Mouse (Mus musculus) liver, embryonic 14.5 days (tissue): ENCODE measurements around the gene Lzts3. TPM values are rescaled to one million over a fixed set of nuclear protein-coding genes. Genes with fewer than 3 reads are reported as not detected.

ENCODE experiments used
- ATAC-seq: fragments of 200-750 bp; cut with Nextera tagmentation; 2 replicates; pipeline ENCODE4 v1.8.0; 2017; ENCODE audit warnings: moderate number of reproducible peaks, mild to moderate bottlenecking, moderate library complexity; ENCODE audit not compliant: insufficient read depth
- DNase-seq, 3 experiments: peaks; one replicate each; pipeline ENCODE4 v3.0.0-alpha.2; 2012 to 2013; ENCODE audit warnings: low read depth in 3 of 3, low spot score in 3 of 3
- H3K27ac ChIP-seq: fragments of 300-500 bp; sonication (generic); 2 replicates; pipeline ENCODE4 v1.5.1; 2014; ENCODE audit warnings: moderate library complexity, mild to moderate bottlenecking, control low read depth, inconsistent platforms
- H3K27me3 ChIP-seq: fragments of 300-500 bp; sonication (generic); 2 replicates; pipeline ENCODE4 v1.6.1; 2014; ENCODE audit warnings: mild to moderate bottlenecking, low read length, moderate library complexity; ENCODE audit not compliant: control insufficient read depth, insufficient read depth
- H3K36me3 ChIP-seq: fragments of 300-500 bp; sonication (generic); replicated peaks from 2 replicates; pipeline ENCODE4 v1.6.1; 2014; ENCODE audit warnings: low read depth; ENCODE audit not compliant: control insufficient read depth, insufficient read depth
- H3K4me1 ChIP-seq, 2 experiments: fragments of 200-500 bp in 1 of 2; fragments of 300-500 bp in 1 of 2; sonication (generic) in 1 of 2; replicated peaks; 2 replicates each; pipeline ENCODE4 v1.6.1; 2012 to 2014; ENCODE audit warnings: antibody characterized with exemption in 1 of 2, inconsistent platforms in 1 of 2, low read length in 1 of 2; ENCODE audit not compliant: control insufficient read depth in 2 of 2, insufficient read depth in 2 of 2
- H3K4me2 ChIP-seq: fragments of 300-500 bp; sonication (generic); 2 replicates; pipeline ENCODE4 v1.6.1; 2014; ENCODE audit warnings: low read depth, mild to moderate bottlenecking, control low read depth, moderate library complexity
- H3K4me3 ChIP-seq, 2 experiments: fragments of 200-500 bp in 1 of 2; fragments of 300-500 bp in 1 of 2; sonication (generic) in 1 of 2; 2 replicates each; pipeline ENCODE4 v1.5.1; 2012 to 2014; ENCODE audit warnings: low read depth in 2 of 2, low read length in 2 of 2, mild to moderate bottlenecking in 2 of 2, control low read depth in 1 of 2, inconsistent platforms in 1 of 2, moderate library complexity in 1 of 2; ENCODE audit not compliant: insufficient read depth in 1 of 2
- H3K9ac ChIP-seq: fragments of 300-500 bp; sonication (generic); replicated peaks from 2 replicates; pipeline ENCODE4 v1.6.1; 2014; ENCODE audit warnings: mild to moderate bottlenecking, control low read depth, moderate library complexity
- H3K9me3 ChIP-seq: fragments of 300-500 bp; sonication (generic); 2 replicates; pipeline ENCODE4 v1.6.1; 2016; ENCODE audit warnings: low read length, mixed read lengths; ENCODE audit not compliant: control insufficient read depth
- CTCF ChIP-seq: IDR thresholded peaks from 2 replicates; pipeline ENCODE4 v1.5.1; 2016; ENCODE audit warnings: antibody characterized with exemption, low read depth, control low read depth
- EP300 ChIP-seq: IDR thresholded peaks from 2 replicates; pipeline ENCODE4 v1.6.1; 2016; ENCODE audit warnings: antibody characterized with exemption, low read depth
- WGBS: fragments of 180-500 bp; shearing (Covaris S2); extraction: QIAGEN DNeasy Blood & Tissue Kit; methylation state at CpG from one replicate; pipeline ENCODE4 v1.1.7; 2014; ENCODE audit not compliant: insufficient replicate concordance; 5-methylcytosine and 5-hydroxymethylcytosine counted together
- polyA plus RNA-seq, 2 experiments: library from polyadenylated mRNA; depleted of rRNA in 1 of 2; stranded (reverse) in 1 of 2; unstranded in 1 of 2; fragments of >200 nt; fragmentation: Nextera tagmentation in 1 of 2; extraction: Ambion mirVana in 1 of 2; gene quantifications; 2 replicates each; pipeline versions ENCODE4 v1.2.1 to v1.2.3; 2012 to 2014

Lzts3 gene
- polyA plus RNA-seq, 2 experiments: 0.42 to 2.1 TPM

DNA sequence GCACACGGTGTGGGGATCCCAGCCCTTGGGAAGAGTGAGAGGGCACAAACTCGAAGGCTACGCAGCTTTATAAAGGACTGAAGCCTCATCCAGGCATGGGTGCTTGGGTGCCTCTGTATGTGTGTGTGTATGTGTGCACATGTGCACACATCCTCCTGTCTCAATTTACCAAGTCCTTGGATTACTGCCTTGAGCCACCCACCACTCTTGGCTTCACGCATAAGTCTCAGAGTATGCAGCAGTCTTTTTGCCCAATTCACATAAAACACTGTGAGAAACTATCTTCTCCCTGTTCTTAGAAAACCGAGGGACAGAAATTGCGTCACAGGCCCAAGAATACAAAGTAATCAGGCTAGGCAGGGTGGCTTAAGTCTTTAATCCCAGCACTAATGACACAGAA, 56.6 kb downstream of the Lzts3 start:
- DNase-seq (no peak), ATAC-seq (no peak)
- WGBS: 59% methylated on average over 6 of the region's 6 CpGs
- Histone ChIP-seq H3K36me3 (no peaks in the 10 kb centered on the region; the same call in 1 of the 2 replicates), H3K27ac (no peak overlapping the region), H3K4me1 (no peaks in the 10 kb centered on the region), H3K4me3 (no peak overlapping the region), H3K27me3 (peaks cover 18% of the 10 kb centered on the region), H3K9ac (no peak overlapping the region), H3K4me2 (no peak overlapping the region), H3K9me3 (no peaks in the 10 kb centered on the region)
- no peak for TF ChIP-seq EP300
- TF ChIP-seq CTCF: no peak

DNA sequence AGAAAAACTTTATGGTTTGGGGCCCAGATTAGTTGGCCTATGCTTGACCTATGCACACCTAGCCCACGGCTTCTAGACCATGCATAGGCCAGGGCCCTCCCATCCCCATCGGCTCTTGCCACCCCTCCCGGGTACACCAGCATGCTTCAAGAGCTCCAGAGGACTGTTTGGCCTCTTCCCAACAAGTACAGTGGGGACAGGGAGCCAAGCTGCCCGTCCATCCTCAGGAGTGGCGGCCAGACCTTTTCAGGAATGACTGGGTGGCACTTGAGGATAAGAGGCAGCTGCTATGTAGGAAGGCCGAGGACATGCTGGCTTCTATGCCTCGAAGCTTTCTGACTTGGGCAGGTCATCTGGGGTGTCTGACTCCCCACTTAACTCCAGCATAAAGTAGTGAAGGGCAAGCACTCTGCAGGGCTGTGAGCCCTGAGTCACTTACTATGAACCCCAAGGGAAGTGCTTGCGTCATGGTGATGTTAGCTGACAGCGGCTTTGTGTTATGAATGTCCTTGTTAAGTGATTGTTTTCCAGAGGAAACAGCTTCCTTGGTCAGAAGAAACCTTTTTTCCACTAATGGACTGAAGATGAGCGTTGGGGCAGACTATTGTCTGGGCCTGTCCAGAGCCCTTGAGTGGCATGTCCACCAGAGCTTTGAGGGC, 58.6 kb downstream of the Lzts3 start:
- H3K4me3 ChIP-seq: no peak overlapping the region
- 63% methylated on average over 10 of the region's 10 CpGs for WGBS
- TF ChIP-seq CTCF: no peak
- no peak for TF ChIP-seq EP300
- H3K27ac ChIP-seq: no peak overlapping the region
- H3K27me3 ChIP-seq: peaks cover 38% of the 10 kb centered on the region
- no peaks in the 10 kb centered on the region for H3K9me3 ChIP-seq
- H3K4me1 ChIP-seq: no peaks in the 10 kb centered on the region
- no peak for DNase-seq
- no peak overlapping the region for H3K9ac ChIP-seq
- no peaks in the 10 kb centered on the region for H3K36me3 ChIP-seq
- no peak overlapping the region for H3K4me2 ChIP-seq
- ATAC-seq: no peak

Other genes with a start within 250 kb of the Lzts3 start
- 1.3 and 2.3 TPM in 2 replicates for gene Cpxm1, start 245.2 kb downstream of the Lzts3 start, polyA plus RNA-seq (2012; rRNA removed)
- gene Cpxm1, start 245.2 kb downstream of the Lzts3 start, polyA plus RNA-seq (2014; fragmentation: Nextera tagmentation; extraction: Ambion mirVana): 1.5 and 1.9 TPM in 2 replicates
- gene Gm28372, start 237.6 kb downstream of the Lzts3 start, polyA plus RNA-seq (2012; rRNA removed): not detected in 2 replicates
- gene Gm28372, start 237.6 kb downstream of the Lzts3 start, polyA plus RNA-seq (2014; fragmentation: Nextera tagmentation; extraction: Ambion mirVana): not detected in 2 replicates
- gene 1700020A23Rik, start 237.5 kb downstream of the Lzts3 start, polyA plus RNA-seq (2012; rRNA removed): not detected in 2 replicates
- gene 1700020A23Rik, start 237.5 kb downstream of the Lzts3 start, polyA plus RNA-seq (2014; fragmentation: Nextera tagmentation; extraction: Ambion mirVana): not detected in 2 replicates
- not detected in 2 replicates for gene Tmem239, start 236.3 kb downstream of the Lzts3 start, polyA plus RNA-seq (2012; rRNA removed)
- gene Tmem239, start 236.3 kb downstream of the Lzts3 start, polyA plus RNA-seq (2014; fragmentation: Nextera tagmentation; extraction: Ambion mirVana): not detected in 2 replicates
- gene Vps16, start 218.5 kb downstream of the Lzts3 start, polyA plus RNA-seq (2012; rRNA removed): 34.1 and 38.3 TPM in 2 replicates
- 26.8 and 31.3 TPM in 2 replicates for gene Vps16, start 218.5 kb downstream of the Lzts3 start, polyA plus RNA-seq (2014; fragmentation: Nextera tagmentation; extraction: Ambion mirVana)
- 5.6 and 6.7 TPM in 2 replicates for gene Pced1a, start 218.1 kb downstream of the Lzts3 start, polyA plus RNA-seq (2012; rRNA removed)
- 2.1 and 3.3 TPM in 2 replicates for gene Pced1a, start 218.1 kb downstream of the Lzts3 start, polyA plus RNA-seq (2014; fragmentation: Nextera tagmentation; extraction: Ambion mirVana)
- gene Ptpra, start 192.5 kb downstream of the Lzts3 start, polyA plus RNA-seq (2012; rRNA removed): 14.6 and 19.3 TPM in 2 replicates
- gene Ptpra, start 192.5 kb downstream of the Lzts3 start, polyA plus RNA-seq (2014; fragmentation: Nextera tagmentation; extraction: Ambion mirVana): 29.6 and 33.6 TPM in 2 replicates
- 22.9 and 24.8 TPM in 2 replicates for gene Mrps26, start 79.1 kb downstream of the Lzts3 start, polyA plus RNA-seq (2012; rRNA removed)
- 48.3 and 48.4 TPM in 2 replicates for gene Mrps26, start 79.1 kb downstream of the Lzts3 start, polyA plus RNA-seq (2014; fragmentation: Nextera tagmentation; extraction: Ambion mirVana)
- not detected in 2 replicates for gene Oxt, start 66.6 kb downstream of the Lzts3 start, polyA plus RNA-seq (2012; rRNA removed)
- not detected in 2 replicates for gene Oxt, start 66.6 kb downstream of the Lzts3 start, polyA plus RNA-seq (2014; fragmentation: Nextera tagmentation; extraction: Ambion mirVana)
- gene Avp, start 60.2 kb downstream of the Lzts3 start, polyA plus RNA-seq (2012; rRNA removed): not detected in 2 replicates
- gene Avp, start 60.2 kb downstream of the Lzts3 start, polyA plus RNA-seq (2014; fragmentation: Nextera tagmentation; extraction: Ambion mirVana): not detected in 2 replicates
- 2.8 and 3.6 TPM in 2 replicates for gene Fastkd5, start 12.8 kb downstream of the Lzts3 start, polyA plus RNA-seq (2012; rRNA removed)
- 11.1 and 11.9 TPM in 2 replicates for gene Fastkd5, start 12.8 kb downstream of the Lzts3 start, polyA plus RNA-seq (2014; fragmentation: Nextera tagmentation; extraction: Ambion mirVana)
- 3.3 and 3.4 TPM in 2 replicates for gene Ubox5, start 12.8 kb downstream of the Lzts3 start, polyA plus RNA-seq (2012; rRNA removed)
- 5.4 and 6.3 TPM in 2 replicates for gene Ubox5, start 12.8 kb downstream of the Lzts3 start, polyA plus RNA-seq (2014; fragmentation: Nextera tagmentation; extraction: Ambion mirVana)
- gene Ddrgk1, start 21.9 kb upstream of the Lzts3 start, polyA plus RNA-seq (2012; rRNA removed): 12.8 and 27.9 TPM in 2 replicates
- gene Ddrgk1, start 21.9 kb upstream of the Lzts3 start, polyA plus RNA-seq (2014; fragmentation: Nextera tagmentation; extraction: Ambion mirVana): 34.6 and 35.4 TPM in 2 replicates
- 35.0 and 35.7 TPM in 2 replicates for gene Itpa, start 24.8 kb upstream of the Lzts3 start, polyA plus RNA-seq (2012; rRNA removed)
- 50.6 and 51.4 TPM in 2 replicates for gene Itpa, start 24.8 kb upstream of the Lzts3 start, polyA plus RNA-seq (2014; fragmentation: Nextera tagmentation; extraction: Ambion mirVana)
- 0.09 and 0.12 TPM in 2 replicates for gene Slc4a11, start 54.7 kb upstream of the Lzts3 start, polyA plus RNA-seq (2012; rRNA removed)
- gene Slc4a11, start 54.7 kb upstream of the Lzts3 start, polyA plus RNA-seq (2014; fragmentation: Nextera tagmentation; extraction: Ambion mirVana): 0.14 TPM in 1 of 2 replicates, not detected in the other